9 mouse cellular contexts compared by ENCODE assay signal in the genomic region with DNA sequence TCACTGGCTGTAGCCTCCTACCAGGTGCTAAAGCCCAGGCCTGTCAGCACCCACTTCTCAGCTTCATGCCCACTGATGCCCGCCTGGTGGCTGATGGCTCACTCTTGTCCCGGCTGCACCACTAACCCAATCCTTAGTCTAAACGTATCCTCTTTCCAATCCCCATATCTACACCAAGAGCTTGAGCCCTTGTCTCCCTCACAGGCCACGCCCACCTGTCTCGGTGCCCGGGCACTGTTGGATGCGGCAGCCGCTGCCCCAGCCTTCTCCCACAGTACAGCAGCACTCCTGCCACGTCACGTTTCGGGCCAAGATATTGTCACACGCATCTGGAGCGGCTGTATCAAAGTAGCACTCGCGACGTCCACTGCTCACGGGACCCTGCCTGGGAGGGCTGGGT. TPM values are rescaled to one million over a fixed set of nuclear protein-coding genes. Genes with fewer than 3 reads are reported as not detected.
A peak's percentile ranks its signal among the peaks of the same experiment; 100 is the strongest.
DNase-seq lines count a peak whose midpoint lies in the region; ATAC-seq and TF ChIP-seq lines count a peak whose summit lies in the region.
"Had no signal": no experiment of that assay in that cellular context is flagged by ENCODE, and none has a peak within 500 bp of the region (broad histone marks: within the 10 kb centered on the region; RNA-seq: fewer than 3 reads in every experiment).

No protein-coding gene starts in this region.

- TF ChIP-seq POLR2A in ES-Bruce4 (IDR thresholded peaks at IDR 0.05; ENCODE audit: insufficient read depth, low read length), result no peak

- DNase-seq in cerebellum, adult 11-12 months, result peak; percentile 48
- peak; percentile 55 for DNase-seq in lung, embryonic 14.5 days
- DNase-seq in testis, postnatal 10 days (ENCODE audit: low spot score), result peak; percentile 75
- no peak for DNase-seq in frontal cortex, postnatal 14 days (ENCODE audit: low spot score in 2 of 2)

- TF ChIP-seq CTCF in ES-Bruce4 (IDR thresholded peaks at IDR 0.05; ENCODE audit: low read depth, low read length), result no peak
- no peak for TF ChIP-seq CTCF in lung, embryonic 14.5 days (IDR thresholded peaks at IDR 0.05; ENCODE audit: low read depth)

- no peaks in the 10 kb centered on the region for H3K4me1 ChIP-seq in ES-Bruce4 (ENCODE audit: control insufficient read depth, insufficient read depth, low read length)
- peaks cover 17% of the 10 kb centered on the region for H3K4me1 ChIP-seq in hindbrain, embryonic 13.5 days (replicated peaks)
- H3K4me1 ChIP-seq in lung, embryonic 14.5 days (ENCODE audit: insufficient read depth), result 0 out of 2 replicates have a peak, but pooled peaks cover 2% of the 10 kb centered on the region

- WGBS in hindbrain, embryonic 13.5 days, result 3% methylated on average over 17 of the region's 17 CpGs
- 10% methylated on average over 17 of the region's 17 CpGs for WGBS in lung, embryonic 14.5 days

- peak overlapping the region; percentile 71 for H3K4me3 ChIP-seq in ES-Bruce4 (ENCODE audit: low read depth, low read length)
- H3K4me3 ChIP-seq in hindbrain, embryonic 13.5 days, result peak overlapping the region; percentile 33
- H3K4me3 ChIP-seq in lung, embryonic 14.5 days (ENCODE audit: low read depth, low read length), result no peak overlapping the region

- no peak; the same call in 1 of the 2 replicates for ATAC-seq in cerebellum, adult (ENCODE audit: insufficient number of reproducible peaks, low FRiP score, low TSS enrichment)
- 0 out of 2 replicates have a peak, but pooled peaks have one; percentile 21 for ATAC-seq in erythroblast, adult 5-6 weeks (replicated peaks; ENCODE audit: low FRiP score, poor library complexity, severe bottlenecking)
- peak; percentile 43; the same call in 1 of the 2 replicates for ATAC-seq in hindbrain, embryonic 13.5 days (ENCODE audit: low FRiP score)
- peak; percentile 29; the same call in 1 of the 2 replicates for ATAC-seq in lung, embryonic 14.5 days (ENCODE audit: insufficient read depth)

- H3K36me3 ChIP-seq in ES-Bruce4 (ENCODE audit: control insufficient read depth, insufficient read depth, low read length, poor library complexity, severe bottlenecking), result peaks cover 16% of the 10 kb centered on the region
- H3K36me3 ChIP-seq in hindbrain, embryonic 13.5 days, result peaks cover 4% of the 10 kb centered on the region; the same call in 1 of the 2 replicates
- H3K36me3 ChIP-seq in lung, embryonic 14.5 days (ENCODE audit: insufficient read depth), result peaks cover 13% of the 10 kb centered on the region; the same call in 1 of the 2 replicates

- TF ChIP-seq EP300 in ES-Bruce4 (IDR thresholded peaks at IDR 0.05; ENCODE audit: insufficient read depth, low read depth, low read length), result no peak

- H3K27ac ChIP-seq in ES-Bruce4 (ENCODE audit: insufficient read depth, low read length), result peak overlapping the region; percentile 93
- no peak overlapping the region for H3K27ac ChIP-seq in hindbrain, embryonic 13.5 days
- peak overlapping the region; percentile 25; the same call in 1 of the 2 replicates for H3K27ac ChIP-seq in lung, embryonic 14.5 days (ENCODE audit: low read depth)

- H3K9me3 ChIP-seq in ES-Bruce4 (replicated peaks; ENCODE audit: control insufficient read depth, insufficient read depth, low read length, poor library complexity, severe bottlenecking), result peaks cover 19% of the 10 kb centered on the region
- H3K9me3 ChIP-seq in hindbrain, embryonic 13.5 days, result peaks cover 11% of the 10 kb centered on the region; the same call in 1 of the 2 replicates
- H3K9me3 ChIP-seq in lung, embryonic 14.5 days (ENCODE audit: low read depth, low read length), result peaks cover 11% of the 10 kb centered on the region; the same call in 1 of the 2 replicates

- peak overlapping the region; percentile 22 for H3K9ac ChIP-seq in ES-Bruce4 (ENCODE audit: low read depth, poor library complexity, severe bottlenecking)
- peak overlapping the region; percentile 62 for H3K9ac ChIP-seq in hindbrain, embryonic 13.5 days
- no peak overlapping the region for H3K9ac ChIP-seq in lung, embryonic 14.5 days

- H3K27me3 ChIP-seq in ES-Bruce4 (ENCODE audit: control insufficient read depth, insufficient read depth, low read length, poor library complexity, severe bottlenecking), result no peaks in the 10 kb centered on the region
- H3K27me3 ChIP-seq in hindbrain, embryonic 13.5 days, result peaks cover 37% of the 10 kb centered on the region
- no peaks in the 10 kb centered on the region for H3K27me3 ChIP-seq in lung, embryonic 14.5 days (ENCODE audit: insufficient read depth, low read length)

- H3K4me2 ChIP-seq in hindbrain, embryonic 13.5 days, result peak overlapping the region; percentile 55
- peak overlapping the region; percentile 43 for H3K4me2 ChIP-seq in lung, embryonic 14.5 days

RNA-seq across cellular contexts. Expression of gene Ltbp4, which starts 27.2 kb away (rescaled TPM):
- 66.8 and 72.5 TPM in 2 replicates for polyA plus RNA-seq in ES-Bruce4 (2011; ENCODE audit: insufficient read depth, insufficient read length, low read depth, missing spikeins)
- not detected in 2 replicates for total RNA-seq in erythroblast, adult 5-6 weeks (2015; ENCODE audit: low replicate concordance)
- total RNA-seq in erythroblast, adult 5-6 weeks (2017; ENCODE audit: low replicate concordance), result 1.2 TPM in 1 of 2 replicates, not detected in the other
- polyA plus RNA-seq in hindbrain, embryonic 13.5 days (2015; fragmentation: Nextera tagmentation; extraction: Ambion mirVana), result 5.4 and 6.0 TPM in 2 replicates
- polyA plus RNA-seq in lung, embryonic 14.5 days (2014; fragmentation: Nextera tagmentation; extraction: Ambion mirVana), result 73.5 and 86.0 TPM in 2 replicates

RNA-seq across cellular contexts. Expression of gene Shkbp1, which starts 45.5 kb away (rescaled TPM):
- polyA plus RNA-seq in ES-Bruce4 (2011; ENCODE audit: insufficient read depth, insufficient read length, low read depth, missing spikeins), result 43.6 and 44.5 TPM in 2 replicates
- total RNA-seq in erythroblast, adult 5-6 weeks (2015; ENCODE audit: low replicate concordance), result 9.0 and 13.3 TPM in 2 replicates
- total RNA-seq in erythroblast, adult 5-6 weeks (2017; ENCODE audit: low replicate concordance), result 3.4 and 10.0 TPM in 2 replicates
- polyA plus RNA-seq in hindbrain, embryonic 13.5 days (2015; fragmentation: Nextera tagmentation; extraction: Ambion mirVana), result 61.8 and 62.5 TPM in 2 replicates
- polyA plus RNA-seq in lung, embryonic 14.5 days (2014; fragmentation: Nextera tagmentation; extraction: Ambion mirVana), result 45.1 and 53.5 TPM in 2 replicates

RNA-seq across cellular contexts. Expression of gene Gm20479, which starts 46.9 kb away (rescaled TPM):
- polyA plus RNA-seq in ES-Bruce4 (2011; ENCODE audit: insufficient read depth, insufficient read length, low read depth, missing spikeins), result 15.8 and 17.1 TPM in 2 replicates
- total RNA-seq in erythroblast, adult 5-6 weeks (2015; ENCODE audit: low replicate concordance), result not detected in 2 replicates
- total RNA-seq in erythroblast, adult 5-6 weeks (2017; ENCODE audit: low replicate concordance), result not detected in 2 replicates
- polyA plus RNA-seq in hindbrain, embryonic 13.5 days (2015; fragmentation: Nextera tagmentation; extraction: Ambion mirVana), result not detected in 2 replicates
- 0.73 and 1.6 TPM in 2 replicates for polyA plus RNA-seq in lung, embryonic 14.5 days (2014; fragmentation: Nextera tagmentation; extraction: Ambion mirVana)
- polyA plus RNA-seq: C2C12 had no signal

RNA-seq across cellular contexts. Expression of gene Numbl, which starts 52.1 kb away (rescaled TPM):
- 32.9 and 38.5 TPM in 2 replicates for polyA plus RNA-seq in ES-Bruce4 (2011; ENCODE audit: insufficient read depth, insufficient read length, low read depth, missing spikeins)
- total RNA-seq in erythroblast, adult 5-6 weeks (2015; ENCODE audit: low replicate concordance), result 0.42 and 0.58 TPM in 2 replicates
- 0.17 and 1.5 TPM in 2 replicates for total RNA-seq in erythroblast, adult 5-6 weeks (2017; ENCODE audit: low replicate concordance)
- 48.4 and 49.6 TPM in 2 replicates for polyA plus RNA-seq in hindbrain, embryonic 13.5 days (2015; fragmentation: Nextera tagmentation; extraction: Ambion mirVana)
- 15.2 and 16.2 TPM in 2 replicates for polyA plus RNA-seq in lung, embryonic 14.5 days (2014; fragmentation: Nextera tagmentation; extraction: Ambion mirVana)

Comparison
In these comparisons a context has a peak if more than half of its experiments do, and no peak if none do; other contexts are left out.
1. DNase-seq: peak in cerebellum, adult 11-12 months (single experiment), lung, embryonic 14.5 days (single experiment) and testis, postnatal 10 days (single experiment); none in frontal cortex, postnatal 14 days (0 of 2).